ENCODE assay signal across 20 mouse cellular contexts in the genomic region with DNA sequence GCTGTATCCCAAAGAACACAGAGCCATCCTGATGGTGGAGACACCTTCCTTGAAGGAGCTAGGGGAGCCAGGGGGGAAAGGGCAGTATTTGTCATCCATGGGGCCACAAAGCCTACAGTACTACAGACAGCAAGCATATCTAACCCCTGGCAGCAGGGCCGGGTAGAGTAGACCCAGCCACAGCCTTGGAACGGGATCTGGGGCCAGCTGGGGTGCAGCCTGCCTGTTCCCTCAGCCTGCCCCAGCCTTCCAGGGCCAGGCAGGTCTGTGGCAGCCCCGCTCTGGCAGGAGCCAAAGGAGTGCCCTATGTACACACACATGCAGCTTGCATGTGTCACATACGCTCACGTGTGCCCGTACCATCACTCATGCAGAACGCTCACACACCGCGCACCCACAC. TPM values are rescaled to one million over a fixed set of nuclear protein-coding genes. Genes with fewer than 3 reads are reported as not detected.
DNase-seq lines count a peak whose midpoint lies in the region; ATAC-seq and TF ChIP-seq lines count a peak whose summit lies in the region.
"Had no signal": no experiment of that assay in that cellular context is flagged by ENCODE, and none has a peak within 500 bp of the region (broad histone marks: within the 10 kb centered on the region; RNA-seq: fewer than 3 reads in every experiment).

No protein-coding gene starts in this region.

- ATAC-seq in hindbrain, embryonic 13.5 days (ENCODE audit: low FRiP score): 0 out of 2 replicates have a peak, but pooled peaks have one; percentile 12
- ATAC-seq in hindbrain, embryonic 11.5 days (ENCODE audit: low FRiP score): no peak
- no peak for ATAC-seq in inflammation-experienced regulatory T-cells, adult 6 months
- ATAC-seq: forebrain, embryonic 14.5 days; intestine, postnatal 0 days had no signal

- no peak for TF ChIP-seq POLR2A in cortical plate, adult 2 months (IDR thresholded peaks at IDR 0.05; ENCODE audit: extremely low read depth, insufficient read depth, low read length)

- peaks cover 39% of the 10 kb centered on the region for H3K4me1 ChIP-seq in hindbrain, embryonic 13.5 days (replicated peaks)
- H3K4me1 ChIP-seq in hindbrain, embryonic 11.5 days (replicated peaks; ENCODE audit: control insufficient read depth, insufficient read depth, low read length): no peaks in the 10 kb centered on the region; the same call in 1 of the 2 replicates
- no peaks in the 10 kb centered on the region; the same call in 1 of the 2 replicates for H3K4me1 ChIP-seq in cortical plate, adult 2 months (ENCODE audit: control insufficient read depth, insufficient read depth, low read length)

- H3K27ac ChIP-seq in hindbrain, embryonic 13.5 days: no peak overlapping the region
- no peak overlapping the region for H3K27ac ChIP-seq in hindbrain, embryonic 11.5 days (ENCODE audit: low read depth, low read length)
- peak overlapping the region; percentile 71 for H3K27ac ChIP-seq in cortical plate, adult 2 months (ENCODE audit: insufficient read depth, low read length)
- H3K27ac ChIP-seq: embryonic facial prominence, embryonic 15.5 days; forebrain, embryonic 10.5 days; heart, embryonic 13.5 days had no signal

- WGBS in hindbrain, embryonic 13.5 days: 93% methylated on average over 9 of the region's 9 CpGs
- 91% methylated on average over 9 of the region's 9 CpGs for WGBS in hindbrain, embryonic 11.5 days

- H3K9me3 ChIP-seq in hindbrain, embryonic 13.5 days: no peaks in the 10 kb centered on the region
- no peaks in the 10 kb centered on the region for H3K9me3 ChIP-seq in hindbrain, embryonic 11.5 days (ENCODE audit: control insufficient read depth, low read length)
- H3K9me3 ChIP-seq: embryonic facial prominence, embryonic 15.5 days; G1E had no signal

- H3K4me3 ChIP-seq in hindbrain, embryonic 13.5 days: no peak overlapping the region
- H3K4me3 ChIP-seq in hindbrain, embryonic 11.5 days (ENCODE audit: low read depth, low read length): no peak overlapping the region
- peak overlapping the region; percentile 78 for H3K4me3 ChIP-seq in cortical plate, adult 2 months (ENCODE audit: insufficient read depth, low read length)
- H3K4me3 ChIP-seq: embryonic facial prominence, embryonic 15.5 days; erythroblast, embryonic 14.5 days; forebrain, embryonic 10.5 days; heart, embryonic 13.5 days; hindbrain, embryonic 12.5 days had no signal

- intact Hi-C loops in left cerebral cortex, postnatal 4 days (cut with DNase I): no loop called here
- intact Hi-C loops in left cerebral cortex, postnatal 10 days (cut with DNase I): no loop called here

- no peak overlapping the region for H3K4me2 ChIP-seq in hindbrain, embryonic 13.5 days
- H3K4me2 ChIP-seq in hindbrain, embryonic 11.5 days (replicated peaks; ENCODE audit: low read depth, low read length): no peak overlapping the region
- H3K4me2 ChIP-seq: embryonic facial prominence, embryonic 15.5 days; heart, embryonic 13.5 days; hindbrain, embryonic 12.5 days had no signal

- no peak for TF ChIP-seq CTCF in cortical plate, adult 2 months (IDR thresholded peaks at IDR 0.05; ENCODE audit: extremely low read depth, insufficient read depth, low read length)

- H3K27me3 ChIP-seq in hindbrain, embryonic 13.5 days: no peaks in the 10 kb centered on the region
- no peaks in the 10 kb centered on the region for H3K27me3 ChIP-seq in hindbrain, embryonic 11.5 days (ENCODE audit: control insufficient read depth, insufficient read depth, low read length)
- H3K27me3 ChIP-seq: embryonic facial prominence, embryonic 15.5 days; heart, embryonic 13.5 days; hindbrain, embryonic 12.5 days had no signal

- H3K9ac ChIP-seq in hindbrain, embryonic 13.5 days: peak overlapping the region; percentile 31; the same call in 1 of the 2 replicates
- H3K9ac ChIP-seq in hindbrain, embryonic 11.5 days (ENCODE audit: low read depth, low read length): no peak overlapping the region
- H3K9ac ChIP-seq: embryonic facial prominence, embryonic 15.5 days; heart, embryonic 13.5 days; hindbrain, embryonic 12.5 days had no signal

- peaks cover 2% of the 10 kb centered on the region for H3K36me3 ChIP-seq in hindbrain, embryonic 13.5 days
- no peaks in the 10 kb centered on the region for H3K36me3 ChIP-seq in hindbrain, embryonic 11.5 days (ENCODE audit: control insufficient read depth, insufficient read depth, low read length)
- H3K36me3 ChIP-seq: embryonic facial prominence, embryonic 15.5 days; G1E; heart, embryonic 13.5 days had no signal

- no peak for DNase-seq in hindbrain, embryonic 11.5 days (ENCODE audit: low spot score)
- DNase-seq in left cerebral cortex, postnatal 4 days: peak; percentile 61
- no peak for DNase-seq in left cerebral cortex, postnatal 10 days (ENCODE audit: extremely low spot score in 1 of 2, low spot score in 2 of 2)
- DNase-seq: adrenal gland, adult 8-10 months; adrenal gland, postnatal 36 days; cerebellum, adult 11-12 months; cerebellum, adult 9-10 months; embryo, embryonic 11 days; gastrocnemius, postnatal 25 days had no signal

RNA-seq across cellular contexts. Expression of gene Cux2, which starts 48.6 kb away (rescaled TPM):
- polyA plus RNA-seq in hindbrain, embryonic 13.5 days (2015; fragmentation: Nextera tagmentation; extraction: Ambion mirVana): 28.1 and 29.1 TPM in 2 replicates
- polyA plus RNA-seq in hindbrain, embryonic 11.5 days (2014; fragmentation: Nextera tagmentation; extraction: Ambion mirVana): 13.7 and 17.4 TPM in 2 replicates
- 100 to 1,000 TPM; 182 to 239 TPM for total RNA-seq in left cerebral cortex, postnatal 4 days (2021)
- total RNA-seq in left cerebral cortex, postnatal 10 days (2021): 100 to 1,000 TPM; 180 to 194 TPM
- 104 and 109 TPM in 2 replicates for polyA plus RNA-seq in cortical plate, adult 2 months (2012; rRNA removed)
- under 1 TPM in 1 of 3 experiments, not detected in 2; 0.09 TPM for polyA plus RNA-seq in inflammation-experienced regulatory T-cells, adult 6 months (2017; shearing (Covaris generic))
- polyA plus RNA-seq: G1E had no signal

Comparison
In these comparisons a context has a peak if more than half of its experiments do, and no peak if none do; other contexts are left out.
1. RNA of gene Cux2, which starts 48.6 kb away (polyA plus RNA-seq): 104 to 109 TPM in cortical plate, adult 2 months, 28.1 to 29.1 TPM in hindbrain, embryonic 13.5 days and 13.7 to 17.4 TPM in hindbrain, embryonic 11.5 days; 0.09 TPM in inflammation-experienced regulatory T-cells, adult 6 months; every median in the first group is over 10 times any median in the second.